In the genomic region with DNA sequence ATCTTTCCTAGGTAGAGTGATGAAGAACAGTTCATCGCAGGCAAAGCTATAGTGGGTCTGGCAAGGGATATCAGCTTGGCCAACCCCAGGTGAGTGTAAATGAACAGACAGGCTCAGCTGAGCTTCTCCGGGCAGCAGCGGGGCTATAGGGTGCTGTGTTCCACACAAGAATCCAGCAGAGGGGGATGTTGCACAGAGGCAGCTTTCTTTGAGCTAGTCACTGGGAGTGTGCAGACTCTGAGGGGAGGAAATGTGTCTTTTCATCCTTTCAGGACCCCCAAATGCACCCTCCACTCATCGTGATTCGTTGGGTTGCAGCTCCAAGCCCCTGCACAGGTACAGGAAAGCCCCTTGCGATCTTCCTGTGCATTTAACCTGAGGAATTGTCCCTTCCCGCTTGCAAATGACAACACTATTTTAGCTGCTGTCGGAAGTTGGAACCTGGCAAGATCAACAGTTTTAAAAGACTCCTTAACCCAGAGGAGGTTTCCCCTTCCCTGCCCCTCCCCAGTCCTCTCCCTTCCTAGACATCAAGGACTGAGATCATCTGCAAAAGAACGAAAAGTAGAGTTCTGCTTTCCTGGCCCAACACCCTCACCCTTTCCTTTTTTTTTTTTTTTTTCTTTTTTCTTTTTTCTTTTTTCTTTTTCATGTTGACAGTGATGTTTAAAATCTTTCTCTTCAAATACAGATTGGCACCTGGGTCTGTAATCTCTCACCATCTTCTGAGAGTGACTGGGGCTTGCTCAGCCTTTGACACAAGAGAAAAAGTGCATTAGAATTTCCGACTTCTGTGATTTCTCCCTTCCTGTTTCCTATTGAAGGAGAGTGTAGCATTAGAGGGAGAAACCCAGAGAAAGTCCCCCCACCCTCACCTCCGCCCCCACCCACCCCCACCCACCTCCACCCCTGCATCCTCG, we compare ENCODE assay signal across 8 mouse cellular contexts.
A peak's percentile ranks its signal among the peaks of the same experiment; 100 is the strongest.
DNase-seq lines count a peak whose midpoint lies in the region; ATAC-seq and TF ChIP-seq lines count a peak whose summit lies in the region.

No protein-coding gene starts in this region.

- no peak overlapping the region for H3K9ac ChIP-seq in forebrain, embryonic 13.5 days
- H3K9ac ChIP-seq in hindbrain, embryonic 11.5 days (ENCODE audit: low read depth, low read length) = no peak overlapping the region
- no peak overlapping the region for H3K9ac ChIP-seq in lung, postnatal 0 days (replicated peaks; ENCODE audit: low read depth)

- peak; percentile 81 for ATAC-seq in forebrain, embryonic 13.5 days
- peak; percentile 51; the same call in 1 of the 2 replicates for ATAC-seq in hindbrain, embryonic 11.5 days (ENCODE audit: low FRiP score)
- peak; percentile 67; the same call in 1 of the 2 replicates for ATAC-seq in lung, postnatal 0 days

- H3K9me3 ChIP-seq in E14TG2a.4 (ENCODE audit: low read length) = peaks cover 14% of the 10 kb centered on the region
- no peaks in the 10 kb centered on the region for H3K9me3 ChIP-seq in forebrain, embryonic 13.5 days (replicated peaks)
- no peaks in the 10 kb centered on the region for H3K9me3 ChIP-seq in hindbrain, embryonic 11.5 days (ENCODE audit: control insufficient read depth, low read length)
- H3K9me3 ChIP-seq in lung, postnatal 0 days (ENCODE audit: low read length) = no peaks in the 10 kb centered on the region

- DNase-seq in c-Kit-positive CD71-negative TER-119-negative erythroid progenitor cells, embryonic 14.5 days (ENCODE audit: low read depth) = peak; percentile 40
- DNase-seq in hindbrain, embryonic 11.5 days (ENCODE audit: low spot score) = peak; percentile 77
- DNase-seq in layer of hippocampus, adult 8-10 months (ENCODE audit: low spot score in 2 of 2) = peak; percentile 19 to 68
- peak; percentile 54 for DNase-seq in lung, postnatal 0 days (ENCODE audit: low spot score)
- peak; percentile 18 for DNase-seq in retina, adult 2 months (ENCODE audit: low read depth, low spot score)
- DNase-seq in urinary bladder, adult 18-20 months (ENCODE audit: low spot score in 2 of 2) = peak; percentile 25 to 30

- peak; percentile 39; the same call in 1 of the 2 replicates for TF ChIP-seq CTCF in E14TG2a.4 (conservative IDR thresholded peaks at IDR 0.05; ENCODE audit: low read length)
- peak; percentile 84 for TF ChIP-seq CTCF in lung, postnatal 0 days (IDR thresholded peaks at IDR 0.05)

- H3K27ac ChIP-seq in forebrain, embryonic 13.5 days = no peak overlapping the region
- no peak overlapping the region for H3K27ac ChIP-seq in hindbrain, embryonic 11.5 days (ENCODE audit: low read depth, low read length)
- no peak overlapping the region for H3K27ac ChIP-seq in lung, postnatal 0 days (ENCODE audit: low read length)

- H3K4me3 ChIP-seq in E14TG2a.4 (replicated peaks; ENCODE audit: low read length) = no peak overlapping the region
- H3K4me3 ChIP-seq in forebrain, embryonic 13.5 days = no peak overlapping the region
- H3K4me3 ChIP-seq in hindbrain, embryonic 11.5 days (ENCODE audit: low read depth, low read length) = no peak overlapping the region
- H3K4me3 ChIP-seq in lung, postnatal 0 days (ENCODE audit: low read depth, low read length) = no peak overlapping the region

- WGBS in forebrain, embryonic 13.5 days = 44% methylated on average over 12 of the region's 12 CpGs
- WGBS in hindbrain, embryonic 11.5 days = 35% methylated on average over 12 of the region's 12 CpGs
- 26% methylated on average over 12 of the region's 12 CpGs for WGBS in lung, postnatal 0 days

- H3K36me3 ChIP-seq in E14TG2a.4 (ENCODE audit: insufficient read depth, low read length) = no peaks in the 10 kb centered on the region
- H3K36me3 ChIP-seq in forebrain, embryonic 13.5 days (ENCODE audit: poor library complexity, severe bottlenecking) = no peaks in the 10 kb centered on the region
- no peaks in the 10 kb centered on the region for H3K36me3 ChIP-seq in hindbrain, embryonic 11.5 days (ENCODE audit: control insufficient read depth, insufficient read depth, low read length)
- no peaks in the 10 kb centered on the region for H3K36me3 ChIP-seq in lung, postnatal 0 days (ENCODE audit: insufficient read depth, low read length)

- no peaks in the 10 kb centered on the region for H3K4me1 ChIP-seq in E14TG2a.4 (replicated peaks; ENCODE audit: low read depth, low read length)
- H3K4me1 ChIP-seq in forebrain, embryonic 13.5 days = no peaks in the 10 kb centered on the region
- H3K4me1 ChIP-seq in hindbrain, embryonic 11.5 days (replicated peaks; ENCODE audit: control insufficient read depth, insufficient read depth, low read length) = no peaks in the 10 kb centered on the region
- H3K4me1 ChIP-seq in lung, postnatal 0 days (ENCODE audit: insufficient read depth, low read depth, low read length) = no peaks in the 10 kb centered on the region

- H3K27me3 ChIP-seq in E14TG2a.4 (ENCODE audit: insufficient read depth, low read length) = 0 out of 2 replicates have a peak, but pooled peaks cover 5% of the 10 kb centered on the region
- H3K27me3 ChIP-seq in forebrain, embryonic 13.5 days = no peaks in the 10 kb centered on the region
- no peaks in the 10 kb centered on the region for H3K27me3 ChIP-seq in hindbrain, embryonic 11.5 days (ENCODE audit: control insufficient read depth, insufficient read depth, low read length)
- no peaks in the 10 kb centered on the region for H3K27me3 ChIP-seq in lung, postnatal 0 days (replicated peaks; ENCODE audit: insufficient read depth, low read length)

- TF ChIP-seq EP300 in lung, postnatal 0 days (IDR thresholded peaks at IDR 0.05) = no peak

- no peak overlapping the region for H3K4me2 ChIP-seq in forebrain, embryonic 13.5 days
- no peak overlapping the region for H3K4me2 ChIP-seq in hindbrain, embryonic 11.5 days (replicated peaks; ENCODE audit: low read depth, low read length)
- H3K4me2 ChIP-seq in lung, postnatal 0 days (replicated peaks; ENCODE audit: low read depth, low read length) = no peak overlapping the region

Comparison
In these comparisons a context has a peak if more than half of its experiments do, and no peak if none do; other contexts are left out.
1. DNase-seq: peak in every context shown above with its lines; median percentile 77 in hindbrain, embryonic 11.5 days; 54 in lung, postnatal 0 days; 44 in layer of hippocampus, adult 8-10 months; 40 in c-Kit-positive CD71-negative TER-119-negative erythroid progenitor cells, embryonic 14.5 days; 28 in urinary bladder, adult 18-20 months; 18 in retina, adult 2 months.